Mouse (Mus musculus) heart, embryonic 13.5 days (tissue): ENCODE measurements around the gene AC161166.1. TPM values are rescaled to one million over a fixed set of nuclear protein-coding genes. Genes with fewer than 3 reads are reported as not detected.

Source experiments
- ATAC-seq: fragments of 200-750 bp; cut with Nextera tagmentation; 2 replicates; pipeline ENCODE4 v1.8.0; 2017; ENCODE audit warnings: moderate TSS enrichment; ENCODE audit not compliant: insufficient number of reproducible peaks, low FRiP score, low TSS enrichment; ENCODE audit errors: extremely low read depth
- H3K27ac ChIP-seq: fragments of 300-500 bp; sonication (generic); replicated peaks from 2 replicates; pipeline ENCODE4 v1.5.1; 2015; ENCODE audit warnings: moderate library complexity, mild to moderate bottlenecking, inconsistent platforms
- H3K27me3 ChIP-seq: fragments of 300-500 bp; sonication (generic); replicated peaks from 2 replicates; pipeline ENCODE4 v1.6.1; 2015; ENCODE audit warnings: mild to moderate bottlenecking, inconsistent platforms
- H3K36me3 ChIP-seq: fragments of 300-500 bp; sonication (generic); 2 replicates; pipeline ENCODE4 v1.6.1; 2015; ENCODE audit warnings: mild to moderate bottlenecking, inconsistent platforms
- H3K4me1 ChIP-seq: fragments of 300-500 bp; sonication (generic); 2 replicates; pipeline ENCODE4 v1.6.1; 2015; ENCODE audit warnings: inconsistent platforms
- H3K4me2 ChIP-seq: fragments of 300-500 bp; sonication (generic); 2 replicates; pipeline ENCODE4 v1.6.1; 2015; ENCODE audit warnings: inconsistent platforms, mild to moderate bottlenecking, moderate library complexity
- H3K4me3 ChIP-seq: fragments of 300-500 bp; sonication (generic); 2 replicates; pipeline ENCODE4 v1.5.1; 2015; ENCODE audit warnings: moderate library complexity, mild to moderate bottlenecking, inconsistent platforms
- H3K9ac ChIP-seq: fragments of 300-500 bp; sonication (generic); 2 replicates; pipeline ENCODE4 v1.6.1; 2015; ENCODE audit warnings: inconsistent platforms, mild to moderate bottlenecking, moderate library complexity
- H3K9me3 ChIP-seq: fragments of 300-500 bp; sonication (generic); 2 replicates; pipeline ENCODE4 v1.6.1; 2016; ENCODE audit warnings: inconsistent platforms
- WGBS: fragments of 180-500 bp; shearing (Covaris S2); methylation state at CpG from one replicate; pipeline ENCODE4 v1.1.7; 2015; ENCODE audit warnings: mixed read lengths; 5-methylcytosine and 5-hydroxymethylcytosine counted together
- polyA plus RNA-seq: library from polyadenylated mRNA; unstranded; fragments of >200 nt; fragmentation: Nextera tagmentation; extraction: Ambion mirVana; gene quantifications from 2 replicates; pipeline ENCODE4 v1.2.1, GENCODE M21; 2015

Gene AC161166.1
- polyA plus RNA-seq, 1 experiment from 2014 or later: 0.17 TPM

DNA sequence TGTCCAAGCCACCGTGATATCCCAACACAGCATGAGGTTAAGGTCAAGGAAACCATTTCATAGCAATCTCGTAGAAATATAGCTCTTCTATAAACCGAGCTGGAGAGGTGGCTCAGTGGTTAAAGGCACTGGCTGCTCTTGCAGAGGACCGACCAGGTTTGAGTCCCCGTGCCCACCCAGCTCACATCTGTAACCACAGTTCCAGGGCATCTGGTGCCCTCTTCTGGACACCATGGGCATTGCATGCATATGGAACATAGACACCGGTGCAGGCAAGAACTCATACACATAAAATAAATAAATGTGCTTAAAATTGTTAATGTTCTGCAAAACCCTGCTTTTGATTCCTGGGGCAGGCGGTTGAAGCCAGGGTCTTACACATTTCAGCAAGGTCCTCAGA lies 39.3 kb downstream of the AC161166.1 start:
- no peak for ATAC-seq
- H3K4me1 ChIP-seq: no peaks in the 10 kb centered on the region
- WGBS: 71% methylated on average over 7 of the region's 7 CpGs

DNA sequence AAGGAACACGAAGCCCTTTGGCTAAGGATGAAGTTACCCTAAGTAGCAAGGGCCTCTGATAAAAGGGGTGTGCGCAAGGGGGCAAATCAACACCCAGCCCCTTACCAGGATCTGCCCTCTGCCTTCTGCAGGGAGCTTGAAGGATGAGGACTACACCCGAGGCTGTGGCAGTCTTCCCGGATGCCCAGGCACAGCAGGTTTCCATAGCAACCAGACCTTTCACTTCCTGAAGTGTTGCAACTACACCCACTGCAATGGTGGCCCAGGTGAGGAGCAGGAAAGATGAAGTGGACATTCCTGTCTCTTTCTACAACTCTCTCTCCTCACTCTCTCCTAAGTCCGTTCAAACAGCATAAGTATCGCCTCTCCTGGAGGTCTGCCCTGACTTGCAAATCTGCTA lies 39.8 kb downstream of the AC161166.1 start:
- WGBS: 72% methylated on average over 6 of the region's 6 CpGs

More for the DNA sequence above, 39.3 kb downstream of the AC161166.1 start:
- Histone ChIP-seq H3K4me2 (no peak overlapping the region), H3K36me3 (peaks cover 13% of the 10 kb centered on the region), H3K9me3 (peaks cover 5% of the 10 kb centered on the region; the same call in 1 of the 2 replicates), H3K27me3 (peaks cover 2% of the 10 kb centered on the region; the same call in 1 of the 2 replicates), H3K27ac (no peak overlapping the region), H3K9ac (no peak overlapping the region), H3K4me3 (no peak overlapping the region)

DNA sequence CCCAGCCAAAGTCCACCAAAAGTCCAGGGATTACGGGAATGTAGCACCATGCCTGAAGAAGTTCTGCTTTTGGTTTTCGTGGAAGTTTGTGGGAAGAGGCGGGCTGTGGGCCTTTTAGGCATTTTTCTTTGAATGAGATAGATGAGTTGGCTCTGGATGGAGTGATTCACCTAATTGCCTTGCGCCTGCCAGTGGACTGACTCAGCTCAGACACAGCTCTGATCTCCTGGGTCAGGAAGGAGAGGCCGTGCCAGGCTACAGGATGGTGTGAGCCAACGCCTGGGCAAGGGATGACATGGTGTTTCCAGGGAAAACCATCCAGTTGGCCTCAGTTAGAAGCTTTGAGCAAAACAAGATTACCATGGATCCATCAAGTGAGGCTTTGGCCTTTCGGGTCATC lies 41.9 kb downstream of the AC161166.1 start:
- H3K4me1 ChIP-seq: no peaks in the 10 kb centered on the region
- no peak overlapping the region for H3K4me3 ChIP-seq
- H3K9ac ChIP-seq: no peak overlapping the region
- H3K36me3 ChIP-seq: peaks cover 13% of the 10 kb centered on the region
- WGBS: 87% methylated on average over 7 of the region's 7 CpGs
- no peak for ATAC-seq
- H3K27ac ChIP-seq: no peak overlapping the region
- no peak overlapping the region for H3K4me2 ChIP-seq
- 0 out of 2 replicates have a peak, but pooled peaks cover 2% of the 10 kb centered on the region for H3K27me3 ChIP-seq
- peaks cover 5% of the 10 kb centered on the region; the same call in 1 of the 2 replicates for H3K9me3 ChIP-seq

More for the DNA sequence above, 39.8 kb downstream of the AC161166.1 start:
- no peak overlapping the region for H3K27ac ChIP-seq
- H3K27me3 ChIP-seq: peaks cover 2% of the 10 kb centered on the region; the same call in 1 of the 2 replicates
- peaks cover 13% of the 10 kb centered on the region for H3K36me3 ChIP-seq
- no peak for ATAC-seq
- H3K9me3 ChIP-seq: peaks cover 5% of the 10 kb centered on the region; the same call in 1 of the 2 replicates
- no peak overlapping the region for H3K4me3 ChIP-seq
- H3K9ac ChIP-seq: no peak overlapping the region
- H3K4me2 ChIP-seq: no peak overlapping the region
- H3K4me1 ChIP-seq: no peaks in the 10 kb centered on the region

- no peak for ATAC-seq
- no peaks in the 10 kb centered on the region for H3K4me1 ChIP-seq
- 80% methylated on average over 3 of the region's 3 CpGs for WGBS
- peaks cover 13% of the 10 kb centered on the region for H3K36me3 ChIP-seq
- H3K9me3 ChIP-seq: peaks cover 5% of the 10 kb centered on the region; the same call in 1 of the 2 replicates
- H3K9ac ChIP-seq: no peak overlapping the region
- no peak overlapping the region for H3K4me2 ChIP-seq
- no peak overlapping the region for H3K4me3 ChIP-seq
- H3K27ac ChIP-seq: no peak overlapping the region
- H3K27me3 ChIP-seq: peaks cover 2% of the 10 kb centered on the region; the same call in 1 of the 2 replicates
These were observed 43.1 kb downstream of the AC161166.1 start for GRCm38 (mm10) chr7:24469126-24469525.

GRCm38 (mm10) chr7:24467886-24468285 lies 44.4 kb downstream of the AC161166.1 start:
- H3K4me2 ChIP-seq: no peak overlapping the region
- H3K4me3 ChIP-seq: no peak overlapping the region
- H3K4me1 ChIP-seq: peaks cover 4% of the 10 kb centered on the region
- peaks cover 9% of the 10 kb centered on the region for H3K36me3 ChIP-seq
- no peak overlapping the region for H3K9ac ChIP-seq
- H3K27me3 ChIP-seq: peaks cover 12% of the 10 kb centered on the region
- H3K27ac ChIP-seq: no peak overlapping the region
- no peak for ATAC-seq
- WGBS: 75% methylated on average over 5 of the region's 5 CpGs
- H3K9me3 ChIP-seq: peaks cover 5% of the 10 kb centered on the region; the same call in 1 of the 2 replicates

DNA sequence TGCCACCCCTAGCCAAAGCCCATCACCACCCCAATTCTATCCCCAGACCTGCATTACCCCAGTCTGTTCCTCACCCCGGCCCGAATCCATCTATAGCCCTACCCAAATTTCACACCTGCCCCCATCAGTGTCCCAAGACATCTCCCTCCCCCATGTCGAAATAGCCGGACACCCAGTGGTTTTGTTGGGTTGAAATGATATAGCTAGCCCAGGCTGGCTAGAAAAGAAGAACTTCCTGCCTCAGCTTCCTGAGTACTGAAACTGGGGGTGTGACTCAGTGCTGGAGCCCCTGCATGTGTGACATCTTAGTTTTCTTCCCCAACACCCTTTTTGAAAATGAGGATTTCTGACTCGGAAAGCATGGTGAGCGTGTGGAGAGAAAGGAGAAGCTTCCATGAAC lies 45.4 kb downstream of the AC161166.1 start:
- Histone ChIP-seq H3K4me3 (no peak overlapping the region), H3K4me2 (no peak overlapping the region), H3K9ac (no peak overlapping the region), H3K9me3 (peaks cover 5% of the 10 kb centered on the region; the same call in 1 of the 2 replicates), H3K27ac (no peak overlapping the region), H3K4me1 (peaks cover 13% of the 10 kb centered on the region), H3K36me3 (peaks cover 3% of the 10 kb centered on the region; the same call in 1 of the 2 replicates), H3K27me3 (peaks cover 19% of the 10 kb centered on the region)
- ATAC-seq: no peak
- WGBS: 83% methylated on average over 6 of the region's 6 CpGs

- Histone ChIP-seq H3K4me3 (peak within 1 kb of the TSS; percentile 45), H3K4me1 (peaks cover 26% of the 10 kb centered on the region), H3K27me3 (peaks cover 38% of the 10 kb centered on the region), H3K4me2 (peak within 1 kb of the TSS; percentile 60), H3K36me3 (no peaks in the 10 kb centered on the region), H3K27ac (peak within 1 kb of the TSS; percentile 70), H3K9me3 (no peaks in the 10 kb centered on the region), H3K9ac (peak within 1 kb of the TSS; percentile 67)
- WGBS: 4% methylated on average over 27 of the region's 27 CpGs
- peak; percentile 49; the same call in 1 of the 2 replicates for ATAC-seq
These were observed 49.6 kb downstream of the AC161166.1 start, which contains the start of gene Plaur for GRCm38 (mm10) chr7:24462388-24463319. Plaur (plus strand) TSS chr7:24462484.

DNA sequence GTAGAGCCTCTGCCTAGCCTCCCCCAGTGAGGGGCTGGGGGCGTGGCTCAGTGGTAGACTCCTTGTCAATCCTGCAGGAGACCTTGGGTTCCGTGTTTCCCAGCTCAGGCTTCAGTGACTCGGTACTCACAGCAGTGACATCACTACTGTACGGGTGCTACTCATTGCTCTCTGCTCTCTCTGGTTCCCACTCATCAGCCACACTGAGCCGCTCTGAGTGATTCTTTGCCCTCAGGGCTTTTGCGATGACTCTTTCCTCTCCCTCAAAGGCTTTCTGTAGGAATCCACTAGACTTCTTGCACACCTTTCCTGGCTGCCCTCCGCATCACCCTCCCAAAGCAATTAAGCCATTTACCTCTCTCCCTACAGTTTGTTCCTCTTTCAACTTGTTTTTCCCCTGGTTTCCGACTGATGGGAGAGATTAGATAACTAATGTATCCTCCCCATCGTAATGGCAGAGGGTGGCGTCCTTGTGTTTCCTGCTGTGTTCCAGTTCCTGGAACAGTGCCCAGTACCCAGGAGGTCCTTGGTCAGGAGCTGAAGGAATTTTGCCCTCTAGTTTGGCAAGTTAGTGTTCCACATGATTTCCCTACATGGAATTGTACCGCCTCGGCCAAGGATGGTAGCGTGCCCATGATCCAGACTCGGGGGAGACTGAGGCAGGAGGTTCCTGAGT lies 50.7 kb downstream of the AC161166.1 start:
- Histone ChIP-seq H3K36me3 (no peaks in the 10 kb centered on the region), H3K4me2 (peak overlapping the region; percentile 60), H3K4me1 (peaks cover 26% of the 10 kb centered on the region), H3K9ac (no peak overlapping the region), H3K9me3 (no peaks in the 10 kb centered on the region), H3K27me3 (peaks cover 38% of the 10 kb centered on the region), H3K4me3 (no peak overlapping the region), H3K27ac (no peak overlapping the region)
- no peak for ATAC-seq
- 43% methylated on average over 14 of the region's 14 CpGs for WGBS

Other genes starting within 250 kb of the AC161166.1 start
- gene Zfp93, start 242.0 kb downstream of the AC161166.1 start, polyA plus RNA-seq: 4.6 and 4.8 TPM in 2 replicates
- 14.5 and 18.7 TPM in 2 replicates for gene Zfp61, start 211.2 kb downstream of the AC161166.1 start, polyA plus RNA-seq
- gene Zfp94, start 195.8 kb downstream of the AC161166.1 start, polyA plus RNA-seq: 4.5 and 4.6 TPM in 2 replicates
- not detected in 2 replicates for gene Tescl, start 178.5 kb downstream of the AC161166.1 start, polyA plus RNA-seq
- gene Lypd5, start 163.3 kb downstream of the AC161166.1 start, polyA plus RNA-seq: not detected in 2 replicates
- gene Kcnn4, start 142.2 kb downstream of the AC161166.1 start, polyA plus RNA-seq: 2.9 and 5.3 TPM in 2 replicates
- gene Smg9, start 112.8 kb downstream of the AC161166.1 start, polyA plus RNA-seq: 18.1 and 19.3 TPM in 2 replicates
- not detected in 2 replicates for gene Irgc1, start 60.2 kb downstream of the AC161166.1 start, polyA plus RNA-seq
- gene Plaur, start 50.0 kb downstream of the AC161166.1 start, polyA plus RNA-seq: 8.3 and 9.8 TPM in 2 replicates
- 0.60 and 0.80 TPM in 2 replicates for gene Cadm4, start 30.4 kb downstream of the AC161166.1 start, polyA plus RNA-seq
- 32.9 and 36.7 TPM in 2 replicates for gene Zfp428, start 5.4 kb downstream of the AC161166.1 start, polyA plus RNA-seq
- 4.6 and 5.6 TPM in 2 replicates for gene Irgq, start 18.2 kb upstream of the AC161166.1 start, polyA plus RNA-seq
- gene Pinlyp, start 33.7 kb upstream of the AC161166.1 start, polyA plus RNA-seq: not detected in 2 replicates
- 72.9 and 77.8 TPM in 2 replicates for gene Xrcc1, start 33.8 kb upstream of the AC161166.1 start, polyA plus RNA-seq
- 19.3 and 23.9 TPM in 2 replicates for gene Ethe1, start 75.1 kb upstream of the AC161166.1 start, polyA plus RNA-seq
- gene Zfp575, start 75.2 kb upstream of the AC161166.1 start, polyA plus RNA-seq: 0.78 and 0.88 TPM in 2 replicates
- 0.05 TPM in 1 of 2 replicates, not detected in the other for gene Phldb3, start 98.3 kb upstream of the AC161166.1 start, polyA plus RNA-seq
- gene Lypd3, start 124.1 kb upstream of the AC161166.1 start, polyA plus RNA-seq: 0.09 and 0.20 TPM in 2 replicates
- gene Tex101, start 164.2 kb upstream of the AC161166.1 start, polyA plus RNA-seq: not detected in 2 replicates
- gene BC049730, start 196.8 kb upstream of the AC161166.1 start, polyA plus RNA-seq: not detected in 2 replicates
- gene Gm4763, start 214.5 kb upstream of the AC161166.1 start, polyA plus RNA-seq: not detected in 2 replicates
- 0.16 TPM in 1 of 2 replicates, not detected in the other for gene Cd177, start 247.9 kb upstream of the AC161166.1 start, polyA plus RNA-seq